Mouse (Mus musculus) erythroblast, embryonic 14.5 days (primary cell): ENCODE measurements around the gene Wdfy2.

Experiments used
- GATA1 ChIP-seq: IDR thresholded peaks from 2 replicates; pipeline ENCODE4 v1.6.1; 2012; ENCODE audit warnings: low read length, inconsistent platforms, mixed read lengths
- TAL1 ChIP-seq: IDR thresholded peaks from 3 replicates; pipeline ENCODE4 v1.6.1; 2012; ENCODE audit warnings: low read length, inconsistent platforms, mixed read lengths

DNA sequence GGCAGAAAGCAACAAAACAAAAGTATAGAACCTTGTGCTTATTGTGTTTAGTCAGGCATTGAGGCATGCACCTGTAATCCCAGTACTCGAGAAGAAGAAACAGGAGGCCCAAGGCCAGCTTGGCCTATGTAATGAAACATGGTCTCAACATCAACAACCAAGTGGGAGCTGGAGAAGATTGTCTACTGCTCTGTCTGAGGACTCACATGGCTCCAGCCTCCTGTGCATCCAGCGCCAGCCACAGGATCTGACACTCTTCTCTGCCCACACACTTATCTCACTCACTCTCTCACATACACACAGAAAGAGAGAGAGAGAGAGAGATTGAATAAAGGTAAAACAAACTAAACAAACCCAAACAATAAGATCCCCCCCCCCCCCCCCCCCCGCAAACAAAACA is 3.9 kb upstream of the Wdfy2 start:
- TF ChIP-seq GATA1 (no peak), TAL1 (no peak)
